Mouse (Mus musculus): ENCODE measurements around the gene Mpp6. TPM values are rescaled to one million over a fixed set of nuclear protein-coding genes. Genes with fewer than 3 reads are reported as not detected.

Gene Mpp6
- polyA plus RNA-seq, 1 experiment from 2014 or later, result 80.8 TPM

- WGBS, result 73% methylated on average over 7 of the region's 7 CpGs
- Histone ChIP-seq H3K27ac (replicated peaks; ENCODE audit: low read depth, low read length) (no peak overlapping the region), H3K27me3 (replicated peaks; ENCODE audit: control insufficient read depth, insufficient read depth, low read length) (no peaks in the 10 kb centered on the region), H3K36me3 (ENCODE audit: control insufficient read depth, insufficient read depth, low read length) (no peaks in the 10 kb centered on the region), H3K4me3 (ENCODE audit: low read depth, low read length) (no peak overlapping the region), H3K9ac (ENCODE audit: low read depth, low read length) (no peak overlapping the region), H3K4me2 (ENCODE audit: low read depth, low read length) (no peak overlapping the region), H3K4me1 (ENCODE audit: control insufficient read depth, insufficient read depth, low read length) (no peaks in the 10 kb centered on the region), H3K9me3 (ENCODE audit: control insufficient read depth, low read length) (no peaks in the 10 kb centered on the region)
- ATAC-seq (ENCODE audit: low read depth) (no peak), DNase-seq (ENCODE audit: low spot score) (no peak)
Measured at GRCm38 (mm10) chr6:50091462-50092154, 18.4 kb upstream of the Mpp6 start.

GRCm38 (mm10) chr6:50109201-50109756 lies 762 bp upstream of the Mpp6 start:
- Histone ChIP-seq H3K36me3 (ENCODE audit: control insufficient read depth, insufficient read depth, low read length) (no peaks in the 10 kb centered on the region), H3K9me3 (ENCODE audit: control insufficient read depth, low read length) (no peaks in the 10 kb centered on the region), H3K4me3 (ENCODE audit: low read depth, low read length) (peak overlapping the region; percentile 85), H3K4me1 (ENCODE audit: control insufficient read depth, insufficient read depth, low read length) (peaks cover 7% of the 10 kb centered on the region; the same call in 1 of the 2 replicates), H3K4me2 (ENCODE audit: low read depth, low read length) (peak overlapping the region; percentile 76), H3K27ac (replicated peaks; ENCODE audit: low read depth, low read length) (peak overlapping the region; percentile 80), H3K9ac (ENCODE audit: low read depth, low read length) (peak overlapping the region; percentile 92), H3K27me3 (replicated peaks; ENCODE audit: control insufficient read depth, insufficient read depth, low read length) (no peaks in the 10 kb centered on the region)
- 2% methylated on average over 15 of the region's 15 CpGs for WGBS
- no peak for ATAC-seq (ENCODE audit: low read depth)
- DNase-seq (ENCODE audit: low spot score), result no peak

DNA sequence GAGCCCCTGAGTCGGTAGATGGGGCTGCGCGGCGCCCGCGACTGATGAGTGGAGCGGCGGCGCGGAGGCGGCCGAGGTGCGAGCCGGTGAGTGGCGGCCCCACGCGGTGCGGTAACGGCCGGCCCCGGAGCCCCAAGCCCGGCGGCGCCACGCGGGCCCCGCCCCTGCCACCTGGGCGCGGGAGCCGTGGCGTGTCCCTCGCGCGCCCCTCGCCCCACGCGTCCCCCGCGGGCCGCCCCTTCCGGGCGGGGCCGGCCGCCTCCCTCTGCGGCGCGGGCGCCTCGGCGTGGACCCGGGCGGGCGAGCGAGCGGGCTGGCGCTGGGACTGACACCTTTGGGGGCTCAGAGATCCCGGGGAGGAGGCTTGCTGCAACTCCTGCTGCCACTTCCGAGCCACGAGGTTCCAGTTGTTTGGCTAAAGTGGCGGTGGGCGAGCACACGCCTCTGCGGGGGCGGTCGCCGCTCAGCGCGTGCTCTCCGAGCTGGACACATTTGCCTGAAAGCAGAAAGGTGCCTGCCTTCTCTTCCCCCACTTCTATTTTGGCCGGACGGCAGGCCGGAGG lies 419 bp downstream of the Mpp6 start:
- Histone ChIP-seq H3K4me2 (ENCODE audit: low read depth, low read length) (peak overlapping the region; percentile 76), H3K36me3 (ENCODE audit: control insufficient read depth, insufficient read depth, low read length) (no peaks in the 10 kb centered on the region), H3K9me3 (ENCODE audit: control insufficient read depth, low read length) (no peaks in the 10 kb centered on the region), H3K27me3 (replicated peaks; ENCODE audit: control insufficient read depth, insufficient read depth, low read length) (no peaks in the 10 kb centered on the region), H3K4me3 (ENCODE audit: low read depth, low read length) (peak overlapping the region; percentile 85), H3K4me1 (ENCODE audit: control insufficient read depth, insufficient read depth, low read length) (peaks cover 7% of the 10 kb centered on the region; the same call in 1 of the 2 replicates), H3K9ac (ENCODE audit: low read depth, low read length) (peak overlapping the region; percentile 92), H3K27ac (replicated peaks; ENCODE audit: low read depth, low read length) (peak overlapping the region; percentile 80)
- WGBS, result 0% methylated on average over 12 of the region's 72 CpGs
- DNase-seq (ENCODE audit: low spot score), result peak; percentile 61
- ATAC-seq (ENCODE audit: low read depth), result peak; percentile 68

GRCm38 (mm10) chr6:50111111-50111655 lies 1.1 kb downstream of the Mpp6 start:
- Histone ChIP-seq H3K27ac (replicated peaks; ENCODE audit: low read depth, low read length) (peak overlapping the region; percentile 80; the same call in 1 of the 2 replicates), H3K9ac (ENCODE audit: low read depth, low read length) (peak overlapping the region; percentile 92), H3K27me3 (replicated peaks; ENCODE audit: control insufficient read depth, insufficient read depth, low read length) (no peaks in the 10 kb centered on the region), H3K4me2 (ENCODE audit: low read depth, low read length) (peak overlapping the region; percentile 76), H3K9me3 (ENCODE audit: control insufficient read depth, low read length) (no peaks in the 10 kb centered on the region), H3K4me1 (ENCODE audit: control insufficient read depth, insufficient read depth, low read length) (peaks cover 7% of the 10 kb centered on the region; the same call in 1 of the 2 replicates), H3K4me3 (ENCODE audit: low read depth, low read length) (peak overlapping the region; percentile 85), H3K36me3 (ENCODE audit: control insufficient read depth, insufficient read depth, low read length) (no peaks in the 10 kb centered on the region)
- 7% methylated on average over 6 of the region's 6 CpGs for WGBS
- ATAC-seq (ENCODE audit: low read depth), result no peak
- peak; percentile 23 for DNase-seq (ENCODE audit: low spot score)

- peak; percentile 87 for ATAC-seq (ENCODE audit: low read depth)
Measured at GRCm38 (mm10) chr6:50112775-50113174, 2.7 kb downstream of the Mpp6 start.

GRCm38 (mm10) chr6:50114280-50114679 lies 4.2 kb downstream of the Mpp6 start:
- ATAC-seq (ENCODE audit: low read depth) (no peak), DNase-seq (ENCODE audit: low spot score) (no peak)
- Histone ChIP-seq H3K9ac (ENCODE audit: low read depth, low read length) (no peak overlapping the region), H3K36me3 (ENCODE audit: control insufficient read depth, insufficient read depth, low read length) (no peaks in the 10 kb centered on the region), H3K4me2 (ENCODE audit: low read depth, low read length) (no peak overlapping the region), H3K9me3 (ENCODE audit: control insufficient read depth, low read length) (no peaks in the 10 kb centered on the region), H3K27ac (replicated peaks; ENCODE audit: low read depth, low read length) (no peak overlapping the region), H3K4me1 (ENCODE audit: control insufficient read depth, insufficient read depth, low read length) (peaks cover 4% of the 10 kb centered on the region; the same call in 1 of the 2 replicates), H3K4me3 (ENCODE audit: low read depth, low read length) (no peak overlapping the region), H3K27me3 (replicated peaks; ENCODE audit: control insufficient read depth, insufficient read depth, low read length) (no peaks in the 10 kb centered on the region)
- whole genome bisulfite sequencing, result 75% methylated on average over 6 of the region's 6 CpGs

More at GRCm38 (mm10) chr6:50112775-50113174, 2.7 kb downstream of the Mpp6 start:
- H3K27ac ChIP-seq (replicated peaks; ENCODE audit: low read depth, low read length), result peak overlapping the region; percentile 48; the same call in 1 of the 2 replicates
- H3K4me1 ChIP-seq (ENCODE audit: control insufficient read depth, insufficient read depth, low read length), result peaks cover 7% of the 10 kb centered on the region; the same call in 1 of the 2 replicates
- 0 out of 2 replicates have a peak overlapping the region, but pooled peaks have one; percentile 42 for H3K9ac ChIP-seq (ENCODE audit: low read depth, low read length)
- DNase-seq (ENCODE audit: low spot score), result peak; percentile 99
- H3K9me3 ChIP-seq (ENCODE audit: control insufficient read depth, low read length), result no peaks in the 10 kb centered on the region
- under 1% methylated on average over 8 of the region's 8 CpGs for WGBS
- peak overlapping the region; percentile 47 for H3K4me2 ChIP-seq (ENCODE audit: low read depth, low read length)
- H3K36me3 ChIP-seq (ENCODE audit: control insufficient read depth, insufficient read depth, low read length), result no peaks in the 10 kb centered on the region
- peak overlapping the region; percentile 22; the same call in 1 of the 2 replicates for H3K4me3 ChIP-seq (ENCODE audit: low read depth, low read length)
- H3K27me3 ChIP-seq (replicated peaks; ENCODE audit: control insufficient read depth, insufficient read depth, low read length), result no peaks in the 10 kb centered on the region

DNA sequence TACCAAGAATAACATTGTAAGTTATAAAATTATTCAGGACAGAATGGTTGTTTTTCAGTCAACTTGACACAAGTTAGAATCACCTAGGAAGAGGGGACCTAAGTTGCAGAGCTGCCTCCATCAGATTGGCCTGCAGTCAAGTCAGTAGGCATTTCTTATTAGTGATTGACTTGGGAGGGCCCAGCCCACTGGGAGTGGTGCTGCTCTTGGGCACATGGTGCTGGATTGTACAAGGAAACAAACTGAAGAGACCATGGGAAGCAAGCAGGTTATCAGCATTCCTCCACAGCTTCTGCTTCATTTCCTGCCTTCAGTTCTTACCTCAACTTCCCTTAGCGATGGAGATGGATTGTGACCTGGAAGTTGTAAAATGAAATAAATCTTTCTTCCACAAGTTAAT lies 10.9 kb downstream of the Mpp6 start:
- no peak for DNase-seq (ENCODE audit: low spot score)
- no peak overlapping the region for H3K9ac ChIP-seq (ENCODE audit: low read depth, low read length)
- no peak overlapping the region for H3K4me2 ChIP-seq (ENCODE audit: low read depth, low read length)
- WGBS, result 97% methylated on average over 1 of the region's 1 CpGs
- no peaks in the 10 kb centered on the region for H3K36me3 ChIP-seq (ENCODE audit: control insufficient read depth, insufficient read depth, low read length)
- H3K27me3 ChIP-seq (replicated peaks; ENCODE audit: control insufficient read depth, insufficient read depth, low read length), result no peaks in the 10 kb centered on the region
- H3K27ac ChIP-seq (replicated peaks; ENCODE audit: low read depth, low read length), result no peak overlapping the region
- peaks cover 7% of the 10 kb centered on the region; the same call in 1 of the 2 replicates for H3K9me3 ChIP-seq (ENCODE audit: control insufficient read depth, low read length)
- H3K4me1 ChIP-seq (ENCODE audit: control insufficient read depth, insufficient read depth, low read length), result no peaks in the 10 kb centered on the region
- no peak for ATAC-seq (ENCODE audit: low read depth)
- H3K4me3 ChIP-seq (ENCODE audit: low read depth, low read length), result no peak overlapping the region

DNA sequence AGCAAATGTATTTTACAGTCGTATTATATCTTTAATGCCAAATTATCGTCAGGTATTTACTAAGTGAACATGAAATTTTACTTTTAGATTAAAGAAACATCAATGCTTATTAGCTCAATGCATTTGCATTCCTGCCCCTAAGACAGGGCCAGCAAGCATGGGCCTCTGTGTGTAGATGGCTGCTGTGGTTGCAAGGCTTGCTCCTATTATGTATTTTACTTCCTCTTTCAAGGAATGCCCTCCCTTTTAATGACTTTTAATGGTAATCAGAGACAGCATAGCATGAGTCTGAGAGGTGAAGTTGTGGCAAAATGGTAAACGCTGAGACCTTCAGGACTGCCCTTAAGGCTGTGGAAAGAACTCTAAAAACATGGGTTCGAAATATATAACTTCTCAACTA lies 12.8 kb downstream of the Mpp6 start:
- ATAC-seq (ENCODE audit: low read depth), result no peak
- H3K4me3 ChIP-seq (ENCODE audit: low read depth, low read length), result no peak overlapping the region
- no peaks in the 10 kb centered on the region for H3K4me1 ChIP-seq (ENCODE audit: control insufficient read depth, insufficient read depth, low read length)
- no peak overlapping the region for H3K4me2 ChIP-seq (ENCODE audit: low read depth, low read length)
- H3K27me3 ChIP-seq (replicated peaks; ENCODE audit: control insufficient read depth, insufficient read depth, low read length), result no peaks in the 10 kb centered on the region
- peaks cover 7% of the 10 kb centered on the region; the same call in 1 of the 2 replicates for H3K9me3 ChIP-seq (ENCODE audit: control insufficient read depth, low read length)
- 93% methylated on average over 4 of the region's 4 CpGs for WGBS
- no peak overlapping the region for H3K27ac ChIP-seq (replicated peaks; ENCODE audit: low read depth, low read length)
- H3K9ac ChIP-seq (ENCODE audit: low read depth, low read length), result no peak overlapping the region
- 0 out of 2 replicates have a peak, but pooled peaks cover 5% of the 10 kb centered on the region for H3K36me3 ChIP-seq (ENCODE audit: control insufficient read depth, insufficient read depth, low read length)
- no peak for DNase-seq (ENCODE audit: low spot score)
